Mouse (Mus musculus) testis, adult 2 months (tissue): ENCODE measurements at regions not wholly inside any gene's neighbourhood (a gene's known extent, or its start where the extent isn't known, plus 50 kb on each side); places are given as distances from the start of the nearest gene placed in this dataset.

ENCODE experiments used
- CTCF ChIP-seq: fragments of 200-500 bp; IDR thresholded peaks from 2 replicates; pipeline ENCODE4 v1.5.1; 2012; ENCODE audit warnings: low read depth, mild to moderate bottlenecking, inconsistent platforms, low read length, moderate library complexity; ENCODE audit not compliant: control insufficient read depth, insufficient read depth, insufficient replicate concordance
- POLR2A ChIP-seq: fragments of 200-500 bp; IDR thresholded peaks from 2 replicates; pipeline ENCODE4 v1.6.1; 2012; ENCODE audit warnings: low read depth, mild to moderate bottlenecking, inconsistent platforms, low read length, moderate library complexity; ENCODE audit not compliant: control insufficient read depth

- no peak for TF ChIP-seq CTCF
- TF ChIP-seq POLR2A: no peak
These were observed 91.0 kb downstream of the Tex36 start for GRCm38 (mm10) chr7:133510926-133511325.
